Mouse (Mus musculus) neural tube, embryonic 14.5 days (tissue): ENCODE results near the gene Vps41. TPM values are rescaled to one million over a fixed set of nuclear protein-coding genes. Genes with fewer than 3 reads are reported as not detected.
A peak's percentile ranks its signal among the peaks of the same experiment; 100 is the strongest.

Experiments used
- ATAC-seq: fragments of 200-750 bp; cut with Nextera tagmentation; 2 replicates; pipeline ENCODE4 v1.8.0; 2017; ENCODE audit warnings: low read depth, mild to moderate bottlenecking, moderate TSS enrichment, moderate library complexity
- H3K27ac ChIP-seq: fragments of 300-500 bp; sonication (generic); 2 replicates; pipeline ENCODE4 v1.5.1; 2014; ENCODE audit warnings: low read depth, mild to moderate bottlenecking, control low read depth, low read length, moderate library complexity, mixed read lengths
- H3K27me3 ChIP-seq: fragments of 300-500 bp; sonication (generic); 2 replicates; pipeline ENCODE4 v1.6.1; 2014; ENCODE audit warnings: low read length; ENCODE audit not compliant: control insufficient read depth, insufficient read depth
- H3K36me3 ChIP-seq: fragments of 300-500 bp; sonication (generic); 2 replicates; pipeline ENCODE4 v1.6.1; 2014; ENCODE audit warnings: low read length, mixed read lengths; ENCODE audit not compliant: control insufficient read depth, insufficient read depth
- H3K4me1 ChIP-seq: fragments of 300-500 bp; sonication (generic); 2 replicates; pipeline ENCODE4 v1.6.1; 2014; ENCODE audit warnings: low read length; ENCODE audit not compliant: control insufficient read depth, insufficient read depth
- H3K4me2 ChIP-seq: fragments of 300-500 bp; sonication (generic); 2 replicates; pipeline ENCODE4 v1.6.1; 2014; ENCODE audit warnings: mild to moderate bottlenecking, low read depth, low read length, control low read depth
- H3K4me3 ChIP-seq: fragments of 300-500 bp; sonication (generic); 2 replicates; pipeline ENCODE4 v1.5.1; 2014; ENCODE audit warnings: low read depth, low read length, control low read depth, mixed read lengths
- H3K9ac ChIP-seq: fragments of 300-500 bp; sonication (generic); replicated peaks from 2 replicates; pipeline ENCODE4 v1.6.1; 2014; ENCODE audit warnings: low read depth, mild to moderate bottlenecking, control low read depth, low read length, mixed read lengths
- H3K9me3 ChIP-seq: fragments of 300-500 bp; sonication (generic); 2 replicates; pipeline ENCODE4 v1.6.1; 2016; ENCODE audit warnings: low read length; ENCODE audit not compliant: control insufficient read depth
- WGBS: fragments of 180-500 bp; shearing (Covaris S2); extraction: QIAGEN DNeasy Blood & Tissue Kit; methylation state at CpG from one replicate; pipeline ENCODE4 v1.1.7; 2014; 5-methylcytosine and 5-hydroxymethylcytosine counted together
- polyA plus RNA-seq: library from polyadenylated mRNA; unstranded; fragments of >200 nt; fragmentation: Nextera tagmentation; extraction: Ambion mirVana; gene quantifications from 2 replicates; pipeline ENCODE4 v1.2.1, GENCODE M21; 2014

Gene Vps41
- polyA plus RNA-seq, 1 experiment from 2014 or later, result 131 TPM

DNA sequence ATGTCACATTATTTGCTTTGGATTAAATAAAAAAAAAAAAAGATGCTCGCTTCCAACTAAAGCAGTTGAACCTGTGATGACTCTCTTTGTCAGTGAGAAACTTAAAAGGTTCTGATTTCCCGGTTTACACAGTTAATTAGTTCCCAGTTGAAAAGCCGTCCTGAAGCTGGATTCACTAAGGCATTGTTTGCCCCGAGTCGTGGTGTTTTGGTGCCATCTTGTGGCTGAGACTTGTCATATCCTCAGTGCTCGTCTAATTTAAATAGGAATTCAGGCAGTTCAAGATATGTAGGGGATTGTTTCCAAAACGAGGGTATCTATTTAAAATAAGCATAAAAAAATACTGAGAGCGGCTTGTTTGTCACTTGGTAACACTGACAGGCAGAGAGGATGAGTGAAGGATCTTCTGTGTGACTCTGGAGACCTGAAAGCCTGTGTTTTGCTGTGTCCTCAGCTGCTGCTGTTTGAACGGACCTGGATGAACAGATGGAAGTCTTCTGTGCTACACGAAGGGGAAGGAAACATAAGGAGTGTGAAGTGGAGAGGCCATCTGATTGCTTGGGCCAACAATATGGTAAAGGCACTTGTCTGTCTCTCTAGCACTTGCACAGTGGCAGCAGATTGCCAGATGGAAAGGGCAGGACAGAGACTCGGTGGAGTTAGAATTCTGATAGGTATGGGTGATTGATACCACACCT is 93.0 kb downstream of the Vps41 start:
- H3K4me1 ChIP-seq, result no peaks in the 10 kb centered on the region
- no peak overlapping the region for H3K27ac ChIP-seq
- H3K9me3 ChIP-seq, result no peaks in the 10 kb centered on the region
- H3K4me3 ChIP-seq, result no peak overlapping the region
- H3K36me3 ChIP-seq, result 0 out of 2 replicates have a peak, but pooled peaks cover 5% of the 10 kb centered on the region
- WGBS, result 21% methylated on average over 11 of the region's 11 CpGs
- ATAC-seq, result peak; percentile 94
- no peak overlapping the region for H3K4me2 ChIP-seq
- no peaks in the 10 kb centered on the region for H3K27me3 ChIP-seq
- peak overlapping the region; percentile 25; the same call in 1 of the 2 replicates for H3K9ac ChIP-seq

GRCm38 (mm10) chr13:18824420-18825123 is 107.5 kb downstream of the Vps41 start:
- Histone ChIP-seq H3K4me2 (no peak overlapping the region), H3K27ac (no peak overlapping the region), H3K9me3 (no peaks in the 10 kb centered on the region), H3K4me1 (no peaks in the 10 kb centered on the region), H3K9ac (no peak overlapping the region), H3K36me3 (no peaks in the 10 kb centered on the region), H3K4me3 (no peak overlapping the region), H3K27me3 (no peaks in the 10 kb centered on the region)
- peak; percentile 55; the same call in 1 of the 2 replicates for ATAC-seq
- WGBS, result 61% methylated on average over 10 of the region's 10 CpGs

DNA sequence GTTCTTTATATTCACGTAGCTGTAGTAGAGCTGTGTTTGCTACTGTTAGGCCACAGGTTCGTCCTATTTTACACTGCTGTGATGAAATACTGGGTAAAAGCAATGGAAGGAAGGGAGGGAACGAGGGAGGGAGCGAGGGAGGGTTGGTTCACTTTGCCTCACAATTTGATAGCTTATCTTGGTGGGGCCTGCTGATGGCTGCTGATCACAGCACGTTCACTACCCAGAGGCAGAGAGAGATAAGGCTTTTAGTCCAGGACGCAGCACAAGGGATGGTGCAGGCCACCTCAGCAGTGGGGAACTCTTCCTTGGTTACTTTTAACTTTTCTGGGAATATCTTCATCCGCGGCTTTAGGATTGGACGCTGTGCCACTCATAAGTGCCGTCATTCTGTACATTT is 109.9 kb downstream of the Vps41 start:
- H3K27me3 ChIP-seq, result no peaks in the 10 kb centered on the region
- H3K9me3 ChIP-seq, result no peaks in the 10 kb centered on the region
- WGBS, result 94% methylated on average over 10 of the region's 10 CpGs
- no peaks in the 10 kb centered on the region for H3K36me3 ChIP-seq
- no peak overlapping the region for H3K4me3 ChIP-seq
- no peak overlapping the region for H3K27ac ChIP-seq
- no peak for ATAC-seq
- no peaks in the 10 kb centered on the region for H3K4me1 ChIP-seq
- no peak overlapping the region for H3K9ac ChIP-seq
- H3K4me2 ChIP-seq, result no peak overlapping the region

DNA sequence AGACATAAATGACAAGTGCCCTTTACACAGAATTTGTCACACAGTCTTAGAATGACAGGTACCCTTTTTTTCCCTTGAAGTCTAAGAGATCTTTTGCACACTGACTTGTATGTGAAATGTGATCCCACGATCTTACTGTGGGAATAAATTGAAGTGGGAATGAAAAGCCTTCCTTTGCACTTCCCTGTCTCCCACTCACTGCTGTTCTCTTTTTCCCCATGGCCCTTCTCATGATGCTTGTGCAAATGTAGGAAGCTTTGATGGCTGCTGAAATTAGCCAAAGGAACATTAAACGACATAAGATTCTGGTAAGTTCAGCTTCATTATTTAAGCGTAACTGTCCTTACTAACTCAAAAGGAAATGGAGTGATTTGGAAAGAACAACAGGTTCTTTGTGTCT is 113.4 kb downstream of the Vps41 start:
- Histone ChIP-seq H3K27me3 (no peaks in the 10 kb centered on the region), H3K9me3 (no peaks in the 10 kb centered on the region), H3K4me2 (no peak overlapping the region), H3K9ac (no peak overlapping the region), H3K4me1 (no peaks in the 10 kb centered on the region), H3K4me3 (no peak overlapping the region), H3K27ac (no peak overlapping the region), H3K36me3 (no peaks in the 10 kb centered on the region)
- WGBS, result 82% methylated on average over 3 of the region's 3 CpGs
- no peak for ATAC-seq

GRCm38 (mm10) chr13:18839231-18839630 is 122.1 kb downstream of the Vps41 start:
- H3K4me1 ChIP-seq, result no peaks in the 10 kb centered on the region
- no peak for ATAC-seq
- no peaks in the 10 kb centered on the region for H3K9me3 ChIP-seq
- no peak overlapping the region for H3K4me3 ChIP-seq
- H3K36me3 ChIP-seq, result no peaks in the 10 kb centered on the region
- H3K27ac ChIP-seq, result no peak overlapping the region
- WGBS, result 93% methylated on average over 4 of the region's 4 CpGs
- no peaks in the 10 kb centered on the region for H3K27me3 ChIP-seq
- H3K9ac ChIP-seq, result no peak overlapping the region
- no peak overlapping the region for H3K4me2 ChIP-seq

- Histone ChIP-seq H3K27me3 (no peaks in the 10 kb centered on the region), H3K9ac (no peak overlapping the region), H3K36me3 (no peaks in the 10 kb centered on the region), H3K4me3 (no peak overlapping the region), H3K4me2 (no peak overlapping the region), H3K9me3 (no peaks in the 10 kb centered on the region), H3K27ac (no peak overlapping the region), H3K4me1 (no peaks in the 10 kb centered on the region)
- ATAC-seq, result no peak
- WGBS, result 64% methylated on average over 4 of the region's 4 CpGs
Measured at GRCm38 (mm10) chr13:18840366-18840765, 123.3 kb downstream of the Vps41 start.

GRCm38 (mm10) chr13:18841019-18841418 is 123.9 kb downstream of the Vps41 start:
- Histone ChIP-seq H3K4me1 (no peaks in the 10 kb centered on the region), H3K27me3 (no peaks in the 10 kb centered on the region), H3K9me3 (no peaks in the 10 kb centered on the region), H3K9ac (no peak overlapping the region), H3K4me2 (no peak overlapping the region), H3K4me3 (no peak overlapping the region), H3K36me3 (no peaks in the 10 kb centered on the region), H3K27ac (no peak overlapping the region)
- ATAC-seq, result no peak
- WGBS, result 72% methylated on average over 2 of the region's 2 CpGs

DNA sequence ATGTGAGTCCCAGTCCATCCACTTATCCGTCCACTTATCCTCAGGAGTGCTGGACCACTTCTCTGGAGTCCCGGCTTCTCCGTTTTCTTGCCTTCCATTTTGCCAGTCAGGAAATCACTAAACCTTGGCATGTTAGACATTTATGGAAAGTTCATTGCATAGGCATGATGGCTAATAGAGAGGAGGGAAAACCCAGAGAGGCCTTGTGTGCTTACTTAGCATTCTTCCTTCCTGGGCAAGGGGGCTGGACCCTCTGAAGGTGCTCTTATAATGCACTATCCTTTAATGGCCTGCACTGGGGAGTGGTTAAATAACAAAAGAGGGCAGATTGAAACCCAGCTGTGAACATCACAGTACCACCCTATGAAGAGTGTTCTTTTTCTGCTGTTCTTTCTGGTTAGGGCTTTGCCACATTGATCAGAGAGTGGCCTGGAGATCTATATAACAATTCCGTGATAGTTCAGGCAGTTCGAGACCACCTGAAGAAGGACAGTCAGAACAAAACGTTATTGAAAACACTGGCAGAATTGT is 124.7 kb downstream of the Vps41 start:
- no peak overlapping the region for H3K4me3 ChIP-seq
- WGBS, result 84% methylated on average over 6 of the region's 6 CpGs
- H3K4me1 ChIP-seq, result no peaks in the 10 kb centered on the region
- H3K36me3 ChIP-seq, result no peaks in the 10 kb centered on the region
- H3K4me2 ChIP-seq, result no peak overlapping the region
- ATAC-seq, result no peak
- H3K27ac ChIP-seq, result no peak overlapping the region
- H3K9ac ChIP-seq, result no peak overlapping the region
- H3K27me3 ChIP-seq, result no peaks in the 10 kb centered on the region
- no peaks in the 10 kb centered on the region for H3K9me3 ChIP-seq

GRCm38 (mm10) chr13:18842556-18842955 is 125.5 kb downstream of the Vps41 start:
- Histone ChIP-seq H3K27ac (no peak overlapping the region), H3K4me2 (no peak overlapping the region), H3K4me3 (no peak overlapping the region), H3K36me3 (no peaks in the 10 kb centered on the region), H3K9ac (no peak overlapping the region), H3K27me3 (no peaks in the 10 kb centered on the region), H3K9me3 (no peaks in the 10 kb centered on the region), H3K4me1 (no peaks in the 10 kb centered on the region)
- WGBS, result 78% methylated on average over 4 of the region's 4 CpGs
- ATAC-seq, result no peak
